12 mouse cellular contexts compared by ENCODE assay signal in genomic region chr11:117959741-117960381, GRCm38 (mm10). TPM values are rescaled to one million over a fixed set of nuclear protein-coding genes. Genes with fewer than 3 reads are reported as not detected.
DNase-seq lines count a peak whose midpoint lies in the region; ATAC-seq and TF ChIP-seq lines count a peak whose summit lies in the region.
"Had no signal": no experiment of that assay in that cellular context is flagged by ENCODE, and none has a peak within 500 bp of the region (broad histone marks: within the 10 kb centered on the region; RNA-seq: fewer than 3 reads in every experiment).

No protein-coding gene starts in this region.

- 18% methylated on average over 17 of the region's 17 CpGs for WGBS in heart, adult 2 months

- H3K79me2 ChIP-seq in heart, adult 2 months (replicated peaks; ENCODE audit: control insufficient read depth, insufficient read depth, low read length) = no peaks in the 10 kb centered on the region

- intact Hi-C loops in heart, adult 2 months (cut with DNase I) = loop anchor here (5.0 to 10.0 kb wide), 2 partner anchors 142 to 255 kb away; no protein-coding TSS in a partner anchor
- intact Hi-C loops in heart, postnatal 14 days (cut with DNase I) = no loop called here

- H3K4me1 ChIP-seq in heart, adult 2 months (ENCODE audit: control insufficient read depth, insufficient read depth, low read length) = peaks cover 34% of the 10 kb centered on the region

- TF ChIP-seq EP300 in heart, adult 2 months (IDR thresholded peaks at IDR 0.05; ENCODE audit: insufficient read depth, low read depth, low read length) = 0 out of 2 replicates have a peak, but pooled peaks have one; percentile 29

- H3K9ac ChIP-seq in heart, adult 2 months (ENCODE audit: low read depth, low read length) = no peak overlapping the region
- H3K9ac ChIP-seq: embryonic facial prominence, embryonic 15.5 days had no signal

- ATAC-seq in hematopoietic stem cell, adult 5-6 weeks (replicated peaks in 1 of 2; ENCODE audit: insufficient read depth in 1 of 2, low FRiP score in 2 of 2, low TSS enrichment in 1 of 2, low read depth in 1 of 2, poor library complexity in 2 of 2, severe bottlenecking in 2 of 2) = peak; percentile 8 to 12; a peak in 1 of 4 replicates

- no peak overlapping the region for H3K4me3 ChIP-seq in heart, adult 2 months
- H3K4me3 ChIP-seq: embryonic facial prominence, embryonic 15.5 days had no signal

- DNase-seq in heart, adult 2 months = peak in 1 of 2 experiments; percentile 70
- DNase-seq in heart, postnatal 14 days = no peak
- DNase-seq in spleen, postnatal 36 days (ENCODE audit: low spot score in 2 of 2) = peak; percentile 66 to 72
- DNase-seq in spleen, postnatal 10 days (ENCODE audit: low spot score in 2 of 2) = no peak
- DNase-seq in testis, postnatal 10 days (ENCODE audit: low spot score) = peak; percentile 42
- no peak for DNase-seq in MN1 (ENCODE audit: low spot score)
- DNase-seq in retina, postnatal 1 day = no peak
- DNase-seq: cerebellum, adult 11-12 months; kidney, adult 8-10 months had no signal

- peak overlapping the region; percentile 16 for H3K27ac ChIP-seq in heart, adult 2 months
- H3K27ac ChIP-seq: embryonic facial prominence, embryonic 15.5 days; stomach, postnatal 0 days had no signal

- TF ChIP-seq CTCF in heart, adult 2 months (IDR thresholded peaks at IDR 0.05) = no peak

- H3K27me3 ChIP-seq in heart, adult 2 months (ENCODE audit: control insufficient read depth, insufficient read depth, low read length) = no peaks in the 10 kb centered on the region
- H3K27me3 ChIP-seq: embryonic facial prominence, embryonic 15.5 days had no signal

- H3K36me3 ChIP-seq in heart, adult 2 months (ENCODE audit: control insufficient read depth, insufficient read depth, low read length) = no peaks in the 10 kb centered on the region
- H3K36me3 ChIP-seq: embryonic facial prominence, embryonic 15.5 days had no signal

- TF ChIP-seq POLR2A in heart, adult 2 months (IDR thresholded peaks at IDR 0.05; ENCODE audit: insufficient read depth, low read depth, low read length) = no peak

RNA-seq across cellular contexts. Expression of gene Socs3, which starts 10.0 kb away (rescaled TPM):
- total RNA-seq in heart, adult 2 months (2021) = 1 to 10 TPM; 2.8 to 4.5 TPM
- 3.7 and 4.4 TPM in 2 replicates for polyA plus RNA-seq in heart, adult 2 months (2012; rRNA removed)
- total RNA-seq in heart, postnatal 14 days (2021) = 1 to 10 TPM; 4.1 to 5.1 TPM
- total RNA-seq in hematopoietic stem cell, adult 5-6 weeks (2017) = 38.0 and 44.5 TPM in 2 replicates

RNA-seq across cellular contexts. Expression of gene Pgs1, which starts 26.2 kb away (rescaled TPM):
- total RNA-seq in heart, adult 2 months (2021) = 10 to 100 TPM; 17.9 to 18.1 TPM
- 21.8 and 26.5 TPM in 2 replicates for polyA plus RNA-seq in heart, adult 2 months (2012; rRNA removed)
- total RNA-seq in heart, postnatal 14 days (2021) = 10 to 100 TPM; 20.5 to 22.3 TPM
- total RNA-seq in hematopoietic stem cell, adult 5-6 weeks (2017) = 8.1 and 18.7 TPM in 2 replicates

Comparison
In these comparisons a context has a peak if more than half of its experiments do, and no peak if none do; other contexts are left out.
1. DNase-seq: peak in spleen, postnatal 36 days (2 of 2) and testis, postnatal 10 days (single experiment); none in heart, postnatal 14 days (0 of 2), spleen, postnatal 10 days (0 of 2), MN1 (single experiment) and retina, postnatal 1 day (single experiment).